Comparison of ENCODE assay signal across 9 mouse cellular contexts in genomic region chr9:122188724-122189123, GRCm38 (mm10).
DNase-seq lines count a peak whose midpoint lies in the region; ATAC-seq and TF ChIP-seq lines count a peak whose summit lies in the region.
"Had no signal": no experiment of that assay in that cellular context is flagged by ENCODE, and none has a peak within 500 bp of the region (broad histone marks: within the 10 kb centered on the region; RNA-seq: fewer than 3 reads in every experiment).

No protein-coding gene starts in this region.

- TF ChIP-seq CTCF in spleen, adult 2 months (IDR thresholded peaks at IDR 0.05; ENCODE audit: extremely low read depth, insufficient read depth, insufficient read length, insufficient replicate concordance): peak; percentile 29; the same call in 1 of the 2 replicates
- TF ChIP-seq CTCF in brain, embryonic 14.5 days (IDR thresholded peaks at IDR 0.05; ENCODE audit: borderline replicate concordance, extremely low read depth, insufficient read depth, insufficient read length): peak; percentile 39; the same call in 1 of the 2 replicates

- peak; percentile 26 to 45 for DNase-seq in spleen, adult 2 months (ENCODE audit: low read depth in 1 of 2, low spot score in 2 of 2)
- no peak for DNase-seq in spleen, adult 18-20 months
- no peak for DNase-seq in brain, embryonic 14.5 days (ENCODE audit: low read depth)
- DNase-seq in embryo, embryonic 10 days (ENCODE audit: low spot score): no peak
- DNase-seq in embryo, embryonic 10.5 days (ENCODE audit: low spot score): no peak
- DNase-seq in cerebellum, postnatal 10 days: no peak

- TF ChIP-seq POLR2A in spleen, adult 2 months (IDR thresholded peaks at IDR 0.05; ENCODE audit: low read depth, low read length): no peak
- TF ChIP-seq POLR2A in brain, embryonic 14.5 days (IDR thresholded peaks at IDR 0.05; ENCODE audit: borderline replicate concordance, extremely low read depth, insufficient read depth, insufficient read length, poor library complexity, severe bottlenecking): no peak

- H3K27ac ChIP-seq in spleen, adult 2 months (ENCODE audit: insufficient read depth, low read length): no peak overlapping the region
- H3K27ac ChIP-seq: limb, embryonic 15.5 days had no signal

- H3K4me3 ChIP-seq in spleen, adult 2 months (ENCODE audit: extremely low read depth, insufficient read depth, insufficient read length): no peak overlapping the region
- H3K4me3 ChIP-seq: erythroblast, embryonic 14.5 days; limb, embryonic 15.5 days had no signal

- peak; percentile 90 for ATAC-seq in megakaryocyte, adult 5-6 weeks (ENCODE audit: poor library complexity, severe bottlenecking)

- H3K36me3 ChIP-seq in spleen, adult 2 months (ENCODE audit: control insufficient read depth, insufficient read depth, low read length): no peaks in the 10 kb centered on the region
- H3K36me3 ChIP-seq: limb, embryonic 15.5 days had no signal

- peaks cover 10% of the 10 kb centered on the region; the same call in 1 of the 2 replicates for H3K4me1 ChIP-seq in spleen, adult 2 months (ENCODE audit: control insufficient read depth, insufficient read depth, insufficient read length)

- no peaks in the 10 kb centered on the region for H3K27me3 ChIP-seq in spleen, adult 2 months (ENCODE audit: control insufficient read depth, insufficient read depth, low read length)
- H3K27me3 ChIP-seq: limb, embryonic 15.5 days had no signal

- 6% methylated on average over 1 of the region's 1 CpGs for WGBS in spleen, adult 2 months

Comparison
In these comparisons a context has a peak if more than half of its experiments do, and no peak if none do; other contexts are left out.
1. DNase-seq: peak in spleen, adult 2 months (2 of 2); none in spleen, adult 18-20 months (0 of 2), brain, embryonic 14.5 days (single experiment), embryo, embryonic 10 days (single experiment), embryo, embryonic 10.5 days (single experiment) and cerebellum, postnatal 10 days (0 of 2).